Mouse (Mus musculus) cerebellum, adult 2 months (tissue): ENCODE data around the gene Hist1h2bj. TPM values are rescaled to one million over a fixed set of nuclear protein-coding genes. Genes with fewer than 3 reads are reported as not detected.
A peak's percentile ranks its signal among the peaks of the same experiment; 100 is the strongest.

Experiments used
- DNase-seq, 2 experiments: peaks; one replicate each; pipeline ENCODE4 v3.0.0; 2021
- H3K27ac ChIP-seq: fragments of 200-500 bp; 2 replicates; pipeline ENCODE4 v1.5.1; 2012; ENCODE audit warnings: low read length, control low read depth, inconsistent platforms; ENCODE audit not compliant: insufficient read depth
- H3K27me3 ChIP-seq: fragments of 200-500 bp; 2 replicates; pipeline ENCODE4 v1.6.1; 2012; ENCODE audit warnings: inconsistent platforms, mild to moderate bottlenecking, low read length, moderate library complexity; ENCODE audit not compliant: control insufficient read depth, insufficient read depth
- H3K4me1 ChIP-seq: fragments of 200-500 bp; 2 replicates; pipeline ENCODE4 v1.6.1; 2011; ENCODE audit warnings: low read length; ENCODE audit not compliant: control insufficient read depth, insufficient read depth
- H3K4me3 ChIP-seq: fragments of 200-500 bp; replicated peaks from 2 replicates; pipeline ENCODE3; 2011; ENCODE audit warnings: mild to moderate bottlenecking, low read depth, low read length, control low read depth; ENCODE audit not compliant: insufficient read depth
- CTCF ChIP-seq: fragments of 200-500 bp; IDR thresholded peaks from 2 replicates; pipeline ENCODE4 v1.5.1; 2011; ENCODE audit warnings: low read depth, mild to moderate bottlenecking, control low read depth, low read length, moderate library complexity, borderline replicate concordance; ENCODE audit not compliant: insufficient read depth
- POLR2A ChIP-seq: fragments of 200-500 bp; IDR thresholded peaks from 2 replicates; pipeline ENCODE4 v1.6.1; 2011; ENCODE audit warnings: low read length, control low read depth, borderline replicate concordance; ENCODE audit not compliant: insufficient read depth
- WGBS: fragments of 180-500 bp; shearing (Covaris S2); methylation state at CpG from one replicate; pipeline ENCODE4 v1.1.7; 2018; 5-methylcytosine and 5-hydroxymethylcytosine counted together
- polyA plus RNA-seq: library from polyadenylated mRNA; depleted of rRNA; stranded (reverse); fragments of >200 nt; gene quantifications from 2 replicates; pipeline ENCODE4 v1.2.3, GENCODE M21; 2012

Gene Hist1h2bj
- polyA plus RNA-seq, 1 experiment: 1.5 TPM

GRCm38 (mm10) chr13:22041651-22042567 lies 1.1 kb upstream of the Hist1h2bj start:
- no peak for DNase-seq
- no peaks in the 10 kb centered on the region; the same call in 1 of the 2 replicates for H3K4me1 ChIP-seq
- no peak overlapping the region; the same call in 1 of the 2 replicates for H3K27ac ChIP-seq
- WGBS: 4% methylated on average over 13 of the region's 13 CpGs
- peak overlapping the region; percentile 60 for H3K4me3 ChIP-seq
- H3K27me3 ChIP-seq: no peaks in the 10 kb centered on the region
- TF ChIP-seq POLR2A (no peak), CTCF (no peak)

GRCm38 (mm10) chr13:22043503-22044431 lies 753 bp downstream of the Hist1h2bj start:
- DNase-seq: peak in 1 of 2 experiments; percentile 56
- Histone ChIP-seq H3K27ac (no peak overlapping the region), H3K4me3 (peak overlapping the region; percentile 3), H3K27me3 (no peaks in the 10 kb centered on the region), H3K4me1 (no peaks in the 10 kb centered on the region; the same call in 1 of the 2 replicates)
- peak; percentile 18; the same call in 1 of the 2 replicates for TF ChIP-seq CTCF
- no peak for TF ChIP-seq POLR2A
- WGBS: under 1% methylated on average over 14 of the region's 14 CpGs

GRCm38 (mm10) chr13:22044432-22045155 lies 1.6 kb downstream of the Hist1h2bj start:
- Histone ChIP-seq H3K27me3 (no peaks in the 10 kb centered on the region), H3K4me3 (no peak overlapping the region), H3K4me1 (no peaks in the 10 kb centered on the region; the same call in none of the 2 replicates), H3K27ac (no peak overlapping the region)
- TF ChIP-seq POLR2A (no peak), CTCF (no peak)
- WGBS: 83% methylated on average over 6 of the region's 6 CpGs
- no peak for DNase-seq

- WGBS: 67% methylated on average over 2 of the region's 2 CpGs
- H3K27ac ChIP-seq: no peak overlapping the region
- DNase-seq: no peak
- H3K4me1 ChIP-seq: no peaks in the 10 kb centered on the region; the same call in none of the 2 replicates
- TF ChIP-seq POLR2A (no peak), CTCF (no peak)
- H3K4me3 ChIP-seq: no peak overlapping the region
- no peaks in the 10 kb centered on the region for H3K27me3 ChIP-seq
These were observed 2.3 kb downstream of the Hist1h2bj start for GRCm38 (mm10) chr13:22045311-22045710.

GRCm38 (mm10) chr13:22049041-22049440 lies 6.0 kb downstream of the Hist1h2bj start:
- 96% methylated on average over 2 of the region's 2 CpGs for WGBS
- H3K27ac ChIP-seq: no peak overlapping the region
- no peaks in the 10 kb centered on the region for H3K27me3 ChIP-seq
- H3K4me1 ChIP-seq: no peaks in the 10 kb centered on the region; the same call in 1 of the 2 replicates
- H3K4me3 ChIP-seq: no peak overlapping the region
- no peak for DNase-seq
- TF ChIP-seq POLR2A (no peak), CTCF (no peak)

- no peak for DNase-seq
- Histone ChIP-seq H3K27me3 (no peaks in the 10 kb centered on the region), H3K4me1 (no peaks in the 10 kb centered on the region; the same call in 1 of the 2 replicates), H3K4me3 (peak overlapping the region; percentile 25), H3K27ac (no peak overlapping the region)
- WGBS: 6% methylated on average over 14 of the region's 14 CpGs
- TF ChIP-seq CTCF: no peak
- TF ChIP-seq POLR2A: no peak
These were observed 6.9 kb downstream of the Hist1h2bj start for GRCm38 (mm10) chr13:22049737-22050440.
